Mouse (Mus musculus) testis, adult 2 months (tissue): ENCODE data around the gene Gm21994.

Source experiments
- CTCF ChIP-seq: fragments of 200-500 bp; IDR thresholded peaks from 2 replicates; pipeline ENCODE4 v1.5.1; 2012; ENCODE audit warnings: low read depth, mild to moderate bottlenecking, inconsistent platforms, low read length, moderate library complexity; ENCODE audit not compliant: control insufficient read depth, insufficient read depth, insufficient replicate concordance
- POLR2A ChIP-seq: fragments of 200-500 bp; IDR thresholded peaks from 2 replicates; pipeline ENCODE4 v1.6.1; 2012; ENCODE audit warnings: low read depth, mild to moderate bottlenecking, inconsistent platforms, low read length, moderate library complexity; ENCODE audit not compliant: control insufficient read depth

DNA sequence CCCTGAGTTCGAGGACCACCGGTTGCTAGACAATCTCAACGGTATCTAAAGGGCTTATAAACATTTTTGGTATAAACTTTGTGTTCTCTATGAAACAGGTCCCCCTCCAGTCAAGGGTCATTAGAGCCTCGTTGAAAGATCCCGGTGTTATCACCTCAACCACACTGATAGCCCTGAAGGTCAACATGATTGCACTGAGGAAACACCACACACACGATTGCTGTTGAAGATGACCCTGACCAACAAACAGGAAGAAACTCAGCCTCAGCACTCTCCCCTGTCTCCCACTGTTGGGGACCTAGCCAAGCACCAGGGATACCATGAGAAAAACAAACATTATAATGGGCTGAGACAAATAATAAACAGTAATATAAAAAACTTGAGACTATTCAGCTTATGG is 38.3 kb upstream of the Gm21994 start:
- no peak for TF ChIP-seq CTCF
- TF ChIP-seq POLR2A, result no peak
